Mouse (Mus musculus) testis, adult 2 months (tissue): ENCODE results near the gene Dach1. TPM values are rescaled to one million over a fixed set of nuclear protein-coding genes. Genes with fewer than 3 reads are reported as not detected.

ENCODE experiments used
- H3K27ac ChIP-seq: fragments of 200-500 bp; 2 replicates; pipeline ENCODE4 v1.5.1; 2012; ENCODE audit warnings: low read depth, low read length; ENCODE audit not compliant: control insufficient read depth, insufficient read depth
- H3K27me3 ChIP-seq: fragments of 200-500 bp; 2 replicates; pipeline ENCODE4 v1.6.1; 2012; ENCODE audit warnings: mild to moderate bottlenecking, low read length, moderate library complexity; ENCODE audit not compliant: control insufficient read depth, insufficient read depth
- H3K36me3 ChIP-seq: fragments of 200-500 bp; 2 replicates; pipeline ENCODE4 v1.6.1; 2012; ENCODE audit warnings: mild to moderate bottlenecking, low read length; ENCODE audit not compliant: control insufficient read depth, insufficient read depth
- H3K4me1 ChIP-seq: fragments of 200-500 bp; 2 replicates; pipeline ENCODE4 v1.6.1; 2012; ENCODE audit warnings: low read length; ENCODE audit not compliant: control insufficient read depth, insufficient read depth
- H3K4me3 ChIP-seq: fragments of 200-500 bp; 2 replicates; pipeline ENCODE4 v1.5.1; 2012; ENCODE audit warnings: low read depth, mild to moderate bottlenecking, low read length, moderate library complexity, mixed read lengths; ENCODE audit not compliant: control insufficient read depth
- CTCF ChIP-seq: fragments of 200-500 bp; IDR thresholded peaks from 2 replicates; pipeline ENCODE4 v1.5.1; 2012; ENCODE audit warnings: low read depth, mild to moderate bottlenecking, inconsistent platforms, low read length, moderate library complexity; ENCODE audit not compliant: control insufficient read depth, insufficient read depth, insufficient replicate concordance
- POLR2A ChIP-seq: fragments of 200-500 bp; IDR thresholded peaks from 2 replicates; pipeline ENCODE4 v1.6.1; 2012; ENCODE audit warnings: low read depth, mild to moderate bottlenecking, inconsistent platforms, low read length, moderate library complexity; ENCODE audit not compliant: control insufficient read depth
- polyA plus RNA-seq: library from polyadenylated mRNA; depleted of rRNA; stranded (reverse); fragments of >200 nt; gene quantifications from 2 replicates; pipeline ENCODE4 v1.2.3, GENCODE M21; 2012

Dach1 gene
- polyA plus RNA-seq, 1 experiment: 0.31 TPM

GRCm38 (mm10) chr14:98067273-98067905 is 102.2 kb downstream of the Dach1 start:
- Histone ChIP-seq H3K4me3 (no peak overlapping the region), H3K4me1 (no peaks in the 10 kb centered on the region), H3K27me3 (no peaks in the 10 kb centered on the region), H3K36me3 (no peaks in the 10 kb centered on the region), H3K27ac (no peak overlapping the region)
- no peak for TF ChIP-seq CTCF
- TF ChIP-seq POLR2A: no peak

GRCm38 (mm10) chr14:98064190-98064589 is 105.4 kb downstream of the Dach1 start:
- Histone ChIP-seq H3K4me3 (no peak overlapping the region), H3K27me3 (no peaks in the 10 kb centered on the region)
- no peak for TF ChIP-seq POLR2A
- TF ChIP-seq CTCF: no peak

GRCm38 (mm10) chr14:98049329-98049728 is 120.2 kb downstream of the Dach1 start:
- no peak overlapping the region for H3K27ac ChIP-seq
- no peaks in the 10 kb centered on the region for H3K4me1 ChIP-seq
- no peaks in the 10 kb centered on the region for H3K27me3 ChIP-seq
- no peak overlapping the region for H3K4me3 ChIP-seq
- H3K36me3 ChIP-seq: no peaks in the 10 kb centered on the region
- TF ChIP-seq POLR2A (no peak), CTCF (no peak)

More at GRCm38 (mm10) chr14:98064190-98064589, 105.4 kb downstream of the Dach1 start:
- Histone ChIP-seq H3K4me1 (no peaks in the 10 kb centered on the region), H3K36me3 (no peaks in the 10 kb centered on the region), H3K27ac (no peak overlapping the region)

DNA sequence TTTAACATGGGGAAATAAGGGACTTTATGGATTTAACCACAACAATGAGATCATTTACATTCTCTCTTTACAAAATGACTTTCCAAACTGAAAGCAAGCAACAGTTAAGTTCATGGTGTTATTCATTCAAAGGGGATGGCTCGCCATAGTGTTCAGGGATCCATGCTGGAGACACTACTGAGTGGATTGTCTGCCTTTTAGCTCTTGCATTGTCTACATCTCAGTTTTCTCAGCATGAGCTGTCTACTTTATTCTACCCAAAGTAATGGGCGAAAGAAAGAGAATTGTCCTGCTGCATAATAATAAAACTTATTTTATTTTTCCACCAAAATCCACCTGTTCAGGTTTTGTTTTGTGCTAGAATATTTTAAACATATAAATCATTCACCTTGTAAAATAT is 121.2 kb downstream of the Dach1 start:
- TF ChIP-seq POLR2A: no peak
- TF ChIP-seq CTCF: no peak
- Histone ChIP-seq H3K27ac (no peak overlapping the region), H3K4me3 (no peak overlapping the region), H3K27me3 (no peaks in the 10 kb centered on the region), H3K4me1 (no peaks in the 10 kb centered on the region), H3K36me3 (no peaks in the 10 kb centered on the region)

DNA sequence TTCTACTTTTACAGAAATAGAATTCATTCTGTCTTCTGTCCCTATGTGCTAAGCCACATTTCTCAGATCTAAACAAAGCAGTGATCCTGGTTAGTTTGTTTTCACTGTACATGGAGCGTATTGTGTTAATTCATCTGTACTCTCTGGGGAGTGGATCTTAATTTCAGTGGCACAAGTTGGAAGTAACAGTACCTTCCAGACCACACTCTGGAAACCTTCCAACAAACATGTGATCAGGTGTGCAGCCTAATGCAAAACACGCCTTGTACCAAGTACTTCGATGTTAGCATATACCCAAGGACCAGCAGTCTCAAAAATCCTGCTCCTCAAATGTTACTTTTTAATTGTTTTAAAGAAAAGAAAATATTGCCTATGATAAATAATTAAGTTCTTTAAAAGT is 121.9 kb downstream of the Dach1 start:
- Histone ChIP-seq H3K36me3 (no peaks in the 10 kb centered on the region), H3K4me1 (no peaks in the 10 kb centered on the region), H3K4me3 (no peak overlapping the region), H3K27ac (no peak overlapping the region), H3K27me3 (no peaks in the 10 kb centered on the region)
- no peak for TF ChIP-seq POLR2A
- TF ChIP-seq CTCF: no peak

GRCm38 (mm10) chr14:98046960-98047359 is 122.6 kb downstream of the Dach1 start:
- TF ChIP-seq CTCF (no peak), POLR2A (no peak)
- H3K4me1 ChIP-seq: no peaks in the 10 kb centered on the region
- H3K27ac ChIP-seq: no peak overlapping the region
- H3K36me3 ChIP-seq: no peaks in the 10 kb centered on the region
- H3K4me3 ChIP-seq: no peak overlapping the region
- H3K27me3 ChIP-seq: no peaks in the 10 kb centered on the region

DNA sequence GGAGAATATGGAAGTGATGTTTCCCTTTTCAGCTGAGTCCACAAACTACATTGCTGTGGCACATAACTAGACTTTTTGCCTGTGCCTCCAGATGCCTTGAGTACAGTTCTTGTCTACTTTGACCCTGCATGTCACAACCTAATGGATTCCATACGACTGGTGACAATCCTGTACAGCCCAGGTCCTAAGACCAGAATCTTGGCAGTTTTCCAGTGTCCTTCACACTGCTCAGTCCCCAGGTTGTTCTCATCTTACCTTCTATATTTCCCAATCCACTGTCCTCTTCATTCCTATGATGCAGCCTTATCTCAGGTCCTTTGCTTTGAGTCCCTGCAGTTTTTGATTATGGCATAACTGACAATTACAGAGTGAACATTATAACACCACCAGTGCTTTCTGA is 131.0 kb downstream of the Dach1 start:
- no peaks in the 10 kb centered on the region for H3K4me1 ChIP-seq
- H3K36me3 ChIP-seq: no peaks in the 10 kb centered on the region
- no peak overlapping the region for H3K4me3 ChIP-seq
- no peaks in the 10 kb centered on the region for H3K27me3 ChIP-seq
- no peak overlapping the region for H3K27ac ChIP-seq
- no peak for TF ChIP-seq POLR2A
- TF ChIP-seq CTCF: no peak

DNA sequence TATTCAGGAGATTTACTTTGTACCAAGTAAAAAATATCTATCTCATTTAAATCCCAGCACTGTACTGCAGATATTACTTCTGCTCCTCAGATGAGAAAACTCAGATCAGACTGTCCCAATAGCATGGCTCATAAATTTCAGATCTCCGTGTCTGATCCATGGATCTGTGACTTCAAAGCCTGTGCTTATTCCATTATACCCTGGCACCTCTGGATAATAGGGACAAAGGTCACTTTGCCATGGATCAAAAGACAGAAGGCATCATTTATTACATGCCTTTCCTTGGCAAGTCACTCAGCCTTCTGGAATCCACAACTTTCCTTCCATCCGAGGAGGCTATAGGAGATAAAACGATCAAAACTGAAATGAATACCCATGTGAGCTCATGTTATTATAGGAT is 132.4 kb downstream of the Dach1 start:
- H3K4me3 ChIP-seq: no peak overlapping the region
- no peaks in the 10 kb centered on the region for H3K27me3 ChIP-seq
- no peaks in the 10 kb centered on the region for H3K36me3 ChIP-seq
- H3K4me1 ChIP-seq: no peaks in the 10 kb centered on the region
- TF ChIP-seq POLR2A (no peak), CTCF (no peak)
- H3K27ac ChIP-seq: no peak overlapping the region
